Mouse (Mus musculus): ENCODE measurements around the gene Sh2d4b.

The Sh2d4b gene

GRCm38 (mm10) chr14:40863022-40863421, 30.0 kb downstream of the Sh2d4b start:
- intact Hi-C loops (cut with DNase I): no loop called here

GRCm38 (mm10) chr14:40852978-40853377, 40.1 kb downstream of the Sh2d4b start:
- intact Hi-C loops (cut with DNase I): no loop called here

GRCm38 (mm10) chr14:40837397-40837796, 55.7 kb downstream of the Sh2d4b start:
- intact Hi-C loops (cut with DNase I): no loop called here

GRCm38 (mm10) chr14:40830505-40830904, 62.6 kb downstream of the Sh2d4b start:
- intact Hi-C loops (cut with DNase I): no loop called here

- intact Hi-C loops (cut with DNase I): no loop called here
Observed at GRCm38 (mm10) chr14:40830094-40830493, 63.0 kb downstream of the Sh2d4b start.

- intact Hi-C loops (cut with DNase I): loop anchor here (10.0 kb wide), 1 partner anchor 157 kb away; no protein-coding TSS in a partner anchor
Observed at GRCm38 (mm10) chr14:40818051-40818450, 75.0 kb downstream of the Sh2d4b start.

- intact Hi-C loops (cut with DNase I): loop anchor here (10.0 kb wide), 1 partner anchor 158 kb away; no protein-coding TSS in a partner anchor
Observed at GRCm38 (mm10) chr14:40816715-40817114, 76.4 kb downstream of the Sh2d4b start.

- intact Hi-C loops (cut with DNase I): loop anchor here (5.0 kb wide), 1 partner anchor 1259 kb away; no protein-coding TSS in a partner anchor
Observed at GRCm38 (mm10) chr14:40791606-40792005, 101.5 kb downstream of the Sh2d4b start.

- intact Hi-C loops (cut with DNase I): no loop called here
Observed at GRCm38 (mm10) chr14:40789110-40789509, 104.0 kb downstream of the Sh2d4b start.

GRCm38 (mm10) chr14:40769097-40770090, 123.7 kb downstream of the Sh2d4b start:
- intact Hi-C loops (cut with DNase I): no loop called here

Measured in adrenal gland (tissue).